Mouse (Mus musculus): ENCODE measurements around the gene Oas3. TPM values are rescaled to one million over a fixed set of nuclear protein-coding genes. Genes with fewer than 3 reads are reported as not detected.

The Oas3 gene
- polyA plus RNA-seq, 1 experiment from 2014 or later, result 0.12 TPM

- no peaks in the 10 kb centered on the region for H3K9me3 ChIP-seq (ENCODE audit: control insufficient read depth, low read length)
- no peak overlapping the region for H3K4me3 ChIP-seq (ENCODE audit: low read depth, low read length)
- no peak overlapping the region for H3K9ac ChIP-seq (ENCODE audit: low read length)
- H3K4me2 ChIP-seq (ENCODE audit: low read depth, low read length, severe bottlenecking), result no peak overlapping the region
- H3K4me1 ChIP-seq (replicated peaks; ENCODE audit: control insufficient read depth, insufficient read depth, low read length), result no peaks in the 10 kb centered on the region
- DNase-seq (ENCODE audit: low spot score) (peak; percentile 59), ATAC-seq (replicated peaks; ENCODE audit: low FRiP score) (no peak)
- H3K27me3 ChIP-seq (ENCODE audit: control insufficient read depth, insufficient read depth, low read length), result no peaks in the 10 kb centered on the region
- H3K27ac ChIP-seq (ENCODE audit: low read depth, low read length), result no peak overlapping the region
- WGBS, result 27% methylated on average over 4 of the region's 4 CpGs
- no peaks in the 10 kb centered on the region for H3K36me3 ChIP-seq (ENCODE audit: control insufficient read depth, insufficient read depth, low read length)
Observed at GRCm38 (mm10) chr5:120742125-120742524, 35.3 kb downstream of the Oas3 start.

- 65% methylated on average over 14 of the region's 14 CpGs for WGBS
- Histone ChIP-seq H3K4me1 (replicated peaks; ENCODE audit: control insufficient read depth, insufficient read depth, low read length) (no peaks in the 10 kb centered on the region), H3K27me3 (ENCODE audit: control insufficient read depth, insufficient read depth, low read length) (no peaks in the 10 kb centered on the region), H3K36me3 (ENCODE audit: control insufficient read depth, insufficient read depth, low read length) (no peaks in the 10 kb centered on the region), H3K9ac (ENCODE audit: low read length) (no peak overlapping the region), H3K4me3 (ENCODE audit: low read depth, low read length) (no peak overlapping the region), H3K4me2 (ENCODE audit: low read depth, low read length, severe bottlenecking) (no peak overlapping the region), H3K9me3 (ENCODE audit: control insufficient read depth, low read length) (no peaks in the 10 kb centered on the region), H3K27ac (ENCODE audit: low read depth, low read length) (no peak overlapping the region)
- DNase-seq (ENCODE audit: low spot score) (no peak), ATAC-seq (replicated peaks; ENCODE audit: low FRiP score) (no peak)
Observed at GRCm38 (mm10) chr5:120734380-120734990, 43.0 kb downstream of the Oas3 start.

GRCm38 (mm10) chr5:120733696-120734095 lies 43.8 kb downstream of the Oas3 start:
- Histone ChIP-seq H3K4me3 (ENCODE audit: low read depth, low read length) (no peak overlapping the region), H3K4me1 (replicated peaks; ENCODE audit: control insufficient read depth, insufficient read depth, low read length) (no peaks in the 10 kb centered on the region), H3K27me3 (ENCODE audit: control insufficient read depth, insufficient read depth, low read length) (no peaks in the 10 kb centered on the region), H3K9ac (ENCODE audit: low read length) (no peak overlapping the region), H3K36me3 (ENCODE audit: control insufficient read depth, insufficient read depth, low read length) (no peaks in the 10 kb centered on the region), H3K9me3 (ENCODE audit: control insufficient read depth, low read length) (no peaks in the 10 kb centered on the region), H3K27ac (ENCODE audit: low read depth, low read length) (no peak overlapping the region), H3K4me2 (ENCODE audit: low read depth, low read length, severe bottlenecking) (no peak overlapping the region)
- 93% methylated on average over 3 of the region's 3 CpGs for WGBS
- no peak for DNase-seq (ENCODE audit: low spot score)
- no peak for ATAC-seq (replicated peaks; ENCODE audit: low FRiP score)

DNA sequence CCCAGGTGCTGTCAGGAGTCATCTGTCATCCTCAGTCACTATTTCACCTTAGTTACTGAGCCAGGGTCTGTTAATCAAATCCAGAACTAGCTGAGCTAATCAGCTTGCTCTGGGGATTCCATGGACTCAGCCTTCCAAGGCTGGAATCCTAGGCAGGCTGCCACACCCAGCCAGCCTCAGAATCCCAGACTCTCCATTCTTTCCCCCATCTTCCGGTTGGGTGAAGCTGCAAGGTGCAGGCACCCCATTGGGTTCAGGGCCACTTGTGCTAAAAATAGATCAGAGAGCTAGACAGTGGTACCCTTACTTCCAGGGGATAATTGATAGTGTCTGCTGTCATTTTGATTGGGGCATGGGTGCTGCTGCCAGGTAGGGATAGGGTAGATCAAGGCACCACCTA lies 44.7 kb downstream of the Oas3 start:
- Histone ChIP-seq H3K4me2 (ENCODE audit: low read depth, low read length, severe bottlenecking) (no peak overlapping the region), H3K27ac (ENCODE audit: low read depth, low read length) (no peak overlapping the region), H3K4me3 (ENCODE audit: low read depth, low read length) (no peak overlapping the region), H3K27me3 (ENCODE audit: control insufficient read depth, insufficient read depth, low read length) (no peaks in the 10 kb centered on the region), H3K9me3 (ENCODE audit: control insufficient read depth, low read length) (no peaks in the 10 kb centered on the region), H3K36me3 (ENCODE audit: control insufficient read depth, insufficient read depth, low read length) (no peaks in the 10 kb centered on the region), H3K4me1 (replicated peaks; ENCODE audit: control insufficient read depth, insufficient read depth, low read length) (no peaks in the 10 kb centered on the region), H3K9ac (ENCODE audit: low read length) (no peak overlapping the region)
- 58% methylated on average over 1 of the region's 1 CpGs for WGBS
- DNase-seq (ENCODE audit: low spot score) (no peak), ATAC-seq (replicated peaks; ENCODE audit: low FRiP score) (no peak)

- H3K9ac ChIP-seq (ENCODE audit: low read length), result no peak overlapping the region
- H3K4me2 ChIP-seq (ENCODE audit: low read depth, low read length, severe bottlenecking), result no peak overlapping the region
- ATAC-seq (replicated peaks; ENCODE audit: low FRiP score), result no peak
- H3K27me3 ChIP-seq (ENCODE audit: control insufficient read depth, insufficient read depth, low read length), result no peaks in the 10 kb centered on the region
- H3K9me3 ChIP-seq (ENCODE audit: control insufficient read depth, low read length), result no peaks in the 10 kb centered on the region
- no peak overlapping the region for H3K4me3 ChIP-seq (ENCODE audit: low read depth, low read length)
- no peak overlapping the region for H3K27ac ChIP-seq (ENCODE audit: low read depth, low read length)
- DNase-seq (ENCODE audit: low spot score), result no peak
- no peaks in the 10 kb centered on the region for H3K4me1 ChIP-seq (replicated peaks; ENCODE audit: control insufficient read depth, insufficient read depth, low read length)
- WGBS, result 84% methylated on average over 10 of the region's 10 CpGs
- no peaks in the 10 kb centered on the region for H3K36me3 ChIP-seq (ENCODE audit: control insufficient read depth, insufficient read depth, low read length)
Observed at GRCm38 (mm10) chr5:120729319-120729718, 48.1 kb downstream of the Oas3 start.

DNA sequence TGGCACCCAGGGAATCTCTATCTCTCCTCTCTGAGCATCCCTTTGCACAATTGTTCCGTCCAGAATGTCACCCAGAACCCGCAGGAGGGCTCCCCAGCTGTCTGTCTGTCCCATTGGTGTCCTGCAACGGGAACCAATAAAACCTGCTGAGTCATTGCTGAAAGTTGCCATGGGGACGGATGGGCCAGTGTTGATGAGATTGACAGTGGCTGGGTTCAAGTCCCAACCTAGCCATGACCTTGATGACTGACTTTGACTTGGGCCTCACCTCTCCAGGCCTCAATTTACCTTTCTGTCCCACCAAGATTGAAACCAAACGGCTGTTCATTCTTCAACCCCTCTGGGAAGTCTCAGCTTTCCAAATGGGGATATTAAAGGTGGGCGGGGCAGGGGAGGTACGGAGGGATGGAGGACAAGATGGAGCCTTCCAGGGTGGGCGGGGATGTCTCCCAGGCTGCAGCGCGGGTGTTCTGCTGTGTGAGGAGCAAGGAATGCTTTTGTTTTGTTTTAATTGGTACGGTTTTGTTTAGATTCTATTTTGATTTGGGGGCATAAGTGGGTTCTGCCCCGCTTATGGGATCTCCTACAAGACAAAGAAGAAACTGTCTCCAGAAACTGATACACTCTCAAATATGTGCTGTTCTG lies 51.5 kb downstream of the Oas3 start:
- ATAC-seq (replicated peaks; ENCODE audit: low FRiP score) (no peak), DNase-seq (ENCODE audit: low spot score) (no peak)
- Histone ChIP-seq H3K36me3 (ENCODE audit: control insufficient read depth, insufficient read depth, low read length) (no peaks in the 10 kb centered on the region), H3K9ac (ENCODE audit: low read length) (no peak overlapping the region), H3K4me2 (ENCODE audit: low read depth, low read length, severe bottlenecking) (no peak overlapping the region), H3K4me1 (replicated peaks; ENCODE audit: control insufficient read depth, insufficient read depth, low read length) (no peaks in the 10 kb centered on the region), H3K4me3 (ENCODE audit: low read depth, low read length) (no peak overlapping the region), H3K27ac (ENCODE audit: low read depth, low read length) (no peak overlapping the region), H3K27me3 (ENCODE audit: control insufficient read depth, insufficient read depth, low read length) (no peaks in the 10 kb centered on the region), H3K9me3 (ENCODE audit: control insufficient read depth, low read length) (no peaks in the 10 kb centered on the region)
- 57% methylated on average over 12 of the region's 12 CpGs for WGBS

DNA sequence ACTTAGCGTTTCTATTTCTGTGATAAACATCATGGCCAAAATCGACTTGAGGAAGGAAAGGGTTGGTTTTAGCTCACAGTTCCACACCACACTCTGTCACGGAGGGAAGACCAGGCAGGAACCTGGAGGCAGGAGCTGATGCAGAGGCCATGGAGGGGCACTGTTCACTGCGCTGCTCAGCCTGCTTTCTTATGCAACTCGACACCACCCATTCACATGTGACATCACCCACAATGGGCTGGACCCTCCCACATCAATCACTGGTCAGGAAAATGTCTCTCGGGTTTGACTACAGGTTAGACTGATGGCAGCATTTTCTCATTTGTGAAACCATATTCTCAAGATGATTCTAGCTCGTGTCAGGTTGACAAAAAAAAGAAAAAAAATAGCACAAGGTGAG lies 56.5 kb downstream of the Oas3 start:
- no peaks in the 10 kb centered on the region for H3K4me1 ChIP-seq (replicated peaks; ENCODE audit: control insufficient read depth, insufficient read depth, low read length)
- WGBS, result 60% methylated on average over 7 of the region's 7 CpGs
- ATAC-seq (replicated peaks; ENCODE audit: low FRiP score), result no peak

DNA sequence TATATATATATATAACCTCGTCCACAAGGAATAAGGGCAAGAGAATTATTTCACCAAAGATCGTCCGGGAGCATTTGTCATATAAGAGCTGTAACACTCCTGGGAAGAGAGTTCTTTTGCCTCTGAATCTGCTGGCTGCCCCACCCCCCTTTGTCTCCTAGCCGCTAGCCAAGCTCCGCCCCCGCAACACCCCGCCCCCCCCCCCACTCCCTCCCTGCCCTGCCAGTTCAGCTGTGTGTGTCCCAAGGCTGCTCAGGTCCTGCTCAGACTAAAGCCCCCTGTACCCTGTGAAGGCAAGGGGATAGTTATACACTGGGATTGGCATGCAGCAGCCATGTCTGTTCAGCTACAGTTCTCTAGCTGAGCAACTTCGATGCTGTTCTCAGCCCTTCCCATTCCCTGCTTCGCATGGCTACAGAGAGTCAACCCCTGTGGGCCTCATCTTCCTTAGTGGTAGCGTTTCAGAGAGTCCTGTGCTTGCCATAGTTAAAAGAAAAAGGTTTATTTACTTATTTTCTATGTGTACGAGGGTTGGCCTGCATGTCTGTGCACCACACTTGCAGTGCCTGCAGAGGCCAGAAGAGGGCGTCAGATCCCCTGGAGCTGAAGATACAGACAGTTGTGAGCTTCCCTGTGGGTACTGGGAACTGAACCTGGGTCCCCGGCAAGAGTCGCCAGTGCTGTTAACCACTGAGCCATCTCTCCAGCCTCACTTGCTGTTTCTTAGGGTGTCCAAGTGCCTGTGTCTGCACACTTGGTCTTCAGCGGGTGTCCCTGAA lies 58.7 kb downstream of the Oas3 start:
- Histone ChIP-seq H3K4me1 (replicated peaks; ENCODE audit: control insufficient read depth, insufficient read depth, low read length) (0 out of 2 replicates have a peak, but pooled peaks cover 2% of the 10 kb centered on the region), H3K9me3 (ENCODE audit: control insufficient read depth, low read length) (no peaks in the 10 kb centered on the region), H3K9ac (ENCODE audit: low read length) (no peak overlapping the region), H3K27ac (ENCODE audit: low read depth, low read length) (no peak overlapping the region), H3K27me3 (ENCODE audit: control insufficient read depth, insufficient read depth, low read length) (peaks cover 2% of the 10 kb centered on the region; the same call in 1 of the 2 replicates), H3K36me3 (ENCODE audit: control insufficient read depth, insufficient read depth, low read length) (no peaks in the 10 kb centered on the region), H3K4me3 (ENCODE audit: low read depth, low read length) (no peak overlapping the region), H3K4me2 (ENCODE audit: low read depth, low read length, severe bottlenecking) (no peak overlapping the region)
- DNase-seq (ENCODE audit: low spot score) (no peak), ATAC-seq (replicated peaks; ENCODE audit: low FRiP score) (no peak)
- 58% methylated on average over 14 of the region's 15 CpGs for WGBS

More for the DNA sequence above, 56.5 kb downstream of the Oas3 start:
- no peaks in the 10 kb centered on the region for H3K9me3 ChIP-seq (ENCODE audit: control insufficient read depth, low read length)
- no peak for DNase-seq (ENCODE audit: low spot score)
- no peaks in the 10 kb centered on the region for H3K36me3 ChIP-seq (ENCODE audit: control insufficient read depth, insufficient read depth, low read length)
- H3K9ac ChIP-seq (ENCODE audit: low read length), result no peak overlapping the region
- no peak overlapping the region for H3K27ac ChIP-seq (ENCODE audit: low read depth, low read length)
- no peaks in the 10 kb centered on the region for H3K27me3 ChIP-seq (ENCODE audit: control insufficient read depth, insufficient read depth, low read length)
- H3K4me2 ChIP-seq (ENCODE audit: low read depth, low read length, severe bottlenecking), result no peak overlapping the region
- no peak overlapping the region for H3K4me3 ChIP-seq (ENCODE audit: low read depth, low read length)
